In genomic region chr9:58353224-58353623, GRCm38 (mm10) we compare ENCODE assay signal across 47 mouse cellular contexts. TPM values are rescaled to one million over a fixed set of nuclear protein-coding genes. Genes with fewer than 3 reads are reported as not detected.
"Had no signal": no experiment of that assay in that cellular context is flagged by ENCODE, and none has a peak within 500 bp of the region (broad histone marks: within the 10 kb centered on the region; RNA-seq: fewer than 3 reads in every experiment).

No protein-coding gene starts in this region.

- H3K36me3 ChIP-seq: limb, embryonic 10.5 days; limb, embryonic 12.5 days; limb, embryonic 13.5 days; limb, embryonic 15.5 days; liver, embryonic 12.5 days; liver, embryonic 13.5 days; liver, embryonic 15.5 days; lung, embryonic 15.5 days; midbrain, embryonic 10.5 days; midbrain, embryonic 12.5 days; midbrain, embryonic 13.5 days; midbrain, embryonic 15.5 days had no signal

- DNase-seq: left cerebral cortex, postnatal 4 days; liver; liver, embryonic 13.5 days; liver, postnatal 0 days; lung, adult 18-20 months; lung, adult 2 months; lung, embryonic 14.5 days; lung, postnatal 10 days; lung, postnatal 14 days; lung, postnatal 36 days; lung, postnatal 4 days; midbrain, embryonic 14.5 days had no signal

- H3K4me3 ChIP-seq: limb, embryonic 10.5 days; limb, embryonic 12.5 days; limb, embryonic 13.5 days; limb, embryonic 15.5 days; liver, embryonic 12.5 days; liver, embryonic 13.5 days; liver, embryonic 15.5 days; lung, embryonic 15.5 days; megakaryocyte, embryonic 14.5 days; midbrain, embryonic 10.5 days; midbrain, embryonic 12.5 days; midbrain, embryonic 13.5 days; midbrain, embryonic 15.5 days; myocyte had no signal

- H3K4me1 ChIP-seq: limb, embryonic 10.5 days; limb, embryonic 12.5 days; limb, embryonic 13.5 days; limb, embryonic 15.5 days; liver, embryonic 12.5 days; liver, embryonic 13.5 days; liver, embryonic 15.5 days; lung, embryonic 15.5 days; megakaryocyte, embryonic 14.5 days had no signal

- H3K9me3 ChIP-seq: limb, embryonic 10.5 days; limb, embryonic 12.5 days; limb, embryonic 13.5 days; limb, embryonic 15.5 days; liver, embryonic 12.5 days; liver, embryonic 13.5 days; liver, embryonic 15.5 days; lung, embryonic 15.5 days; megakaryocyte, embryonic 14.5 days; midbrain, embryonic 10.5 days; midbrain, embryonic 12.5 days; midbrain, embryonic 13.5 days; midbrain, embryonic 15.5 days had no signal

- H3K4me2 ChIP-seq: limb, embryonic 12.5 days; limb, embryonic 13.5 days; limb, embryonic 15.5 days; liver, embryonic 11.5 days; liver, embryonic 12.5 days; liver, embryonic 13.5 days; liver, embryonic 15.5 days; lung, embryonic 14.5 days; lung, embryonic 15.5 days; midbrain, embryonic 11.5 days; midbrain, embryonic 12.5 days; midbrain, embryonic 13.5 days; midbrain, embryonic 15.5 days had no signal

- H3K27me3 ChIP-seq: limb, embryonic 12.5 days; limb, embryonic 13.5 days; limb, embryonic 15.5 days; liver, embryonic 12.5 days; liver, embryonic 13.5 days; liver, embryonic 15.5 days; lung, embryonic 15.5 days; midbrain, embryonic 12.5 days; midbrain, embryonic 13.5 days; midbrain, embryonic 15.5 days had no signal

- H3K9ac ChIP-seq: limb, embryonic 12.5 days; limb, embryonic 13.5 days; limb, embryonic 15.5 days; liver, embryonic 12.5 days; liver, embryonic 13.5 days; liver, embryonic 14.5 days; liver, embryonic 15.5 days; liver, postnatal 0 days; lung, embryonic 14.5 days; lung, embryonic 15.5 days; midbrain, embryonic 12.5 days; midbrain, embryonic 13.5 days; midbrain, embryonic 15.5 days had no signal

- H3K27ac ChIP-seq: limb, embryonic 10.5 days; limb, embryonic 12.5 days; limb, embryonic 13.5 days; limb, embryonic 15.5 days; liver, embryonic 12.5 days; liver, embryonic 13.5 days; liver, embryonic 14.5 days; liver, embryonic 15.5 days; lung, embryonic 15.5 days; macrophage; midbrain, embryonic 10.5 days; midbrain, embryonic 12.5 days; midbrain, embryonic 13.5 days; midbrain, embryonic 15.5 days had no signal

RNA-seq across cellular contexts. Expression of gene Tbc1d21, which starts 17.0 kb away (rescaled TPM):
- total RNA-seq: left cerebral cortex, adult 8-10 months; left cerebral cortex, postnatal 10 days; left cerebral cortex, postnatal 14 days; left cerebral cortex, postnatal 25 days; left cerebral cortex, postnatal 36 days; left cerebral cortex, postnatal 4 days; liver, adult 2 months; megakaryocyte progenitor cell, adult 5-6 weeks; megakaryocyte, adult 5-6 weeks; megakaryocyte-erythroid progenitor cell, adult 5-6 weeks; midbrain, postnatal 0 days; monocyte, adult 5-6 weeks had no signal
- polyA plus RNA-seq: limb, embryonic 10.5 days; limb, embryonic 11.5 days; limb, embryonic 12.5 days; limb, embryonic 13.5 days; limb, embryonic 14.5 days; limb, embryonic 15.5 days; liver, adult 2 months; liver, embryonic 11.5 days; liver, embryonic 12.5 days; liver, embryonic 13.5 days; liver, embryonic 14.5 days; liver, embryonic 15.5 days; liver, embryonic 16.5 days; liver, postnatal 0 days; lung, adult 2 months; lung, embryonic 14.5 days; lung, embryonic 15.5 days; lung, embryonic 16.5 days; lung, postnatal 0 days; macrophage; midbrain, embryonic 10.5 days; midbrain, embryonic 11.5 days; midbrain, embryonic 12.5 days; midbrain, embryonic 13.5 days; midbrain, embryonic 14.5 days; midbrain, embryonic 15.5 days; midbrain, embryonic 16.5 days; midbrain, postnatal 0 days; neural tube, embryonic 11.5 days had no signal

RNA-seq across cellular contexts. Expression of gene Loxl1, which starts 40.2 kb away (rescaled TPM):
- total RNA-seq: megakaryocyte progenitor cell, adult 5-6 weeks; megakaryocyte-erythroid progenitor cell, adult 5-6 weeks; monocyte, adult 5-6 weeks had no signal
- polyA plus RNA-seq: macrophage had no signal
